Mouse (Mus musculus) kidney, embryonic 16.5 days (tissue): ENCODE data around the gene Synm. TPM values are rescaled to one million over a fixed set of nuclear protein-coding genes. Genes with fewer than 3 reads are reported as not detected.
A peak's percentile ranks its signal among the peaks of the same experiment; 100 is the strongest.

Experiments
- ATAC-seq: fragments of 200-750 bp; cut with Nextera tagmentation; 2 replicates; pipeline ENCODE4 v1.8.0; 2017; ENCODE audit warnings: moderate TSS enrichment; ENCODE audit not compliant: low FRiP score, low TSS enrichment
- H3K27ac ChIP-seq: fragments of 300-500 bp; sonication (generic); 2 replicates; pipeline ENCODE4 v1.5.1; 2014; ENCODE audit warnings: low read length
- H3K27me3 ChIP-seq: fragments of 300-500 bp; sonication (generic); 2 replicates; pipeline ENCODE4 v1.6.1; 2014; ENCODE audit warnings: low read length, control low read depth, mixed read lengths; ENCODE audit not compliant: insufficient read depth
- H3K36me3 ChIP-seq: fragments of 300-500 bp; sonication (generic); 2 replicates; pipeline ENCODE4 v1.6.1; 2014; ENCODE audit warnings: low read length, control low read depth, mixed read lengths; ENCODE audit not compliant: insufficient read depth
- H3K4me1 ChIP-seq: fragments of 300-500 bp; sonication (generic); 2 replicates; pipeline ENCODE4 v1.6.1; 2014; ENCODE audit warnings: low read length, control low read depth, mixed read lengths; ENCODE audit not compliant: insufficient read depth
- H3K4me2 ChIP-seq: fragments of 300-500 bp; sonication (generic); replicated peaks from 2 replicates; pipeline ENCODE4 v1.6.1; 2014; ENCODE audit warnings: low read depth, low read length
- H3K4me3 ChIP-seq: fragments of 300-500 bp; sonication (generic); 2 replicates; pipeline ENCODE4 v1.5.1; 2014; ENCODE audit warnings: mild to moderate bottlenecking, low read length
- H3K9ac ChIP-seq: fragments of 300-500 bp; sonication (generic); replicated peaks from 2 replicates; pipeline ENCODE4 v1.6.1; 2014; ENCODE audit warnings: low read length
- H3K9me3 ChIP-seq: fragments of 300-500 bp; sonication (generic); 2 replicates; pipeline ENCODE4 v1.6.1; 2016; ENCODE audit warnings: low read length, control low read depth
- WGBS: fragments of 180-500 bp; shearing (Covaris S2); extraction: QIAGEN DNeasy Blood & Tissue Kit; methylation state at CpG from one replicate; pipeline ENCODE4 v1.1.7; 2014; 5-methylcytosine and 5-hydroxymethylcytosine counted together
- polyA plus RNA-seq: library from polyadenylated mRNA; unstranded; fragments of >200 nt; fragmentation: Nextera tagmentation; extraction: Ambion mirVana; gene quantifications from 2 replicates; pipeline ENCODE4 v1.2.1, GENCODE M21; 2015

The Synm gene
- polyA plus RNA-seq, 1 experiment from 2014 or later, result 2.3 TPM

- H3K4me2 ChIP-seq, result no peak overlapping the region
- H3K27ac ChIP-seq, result no peak overlapping the region
- H3K9me3 ChIP-seq, result no peaks in the 10 kb centered on the region
- peaks cover 9% of the 10 kb centered on the region for H3K4me1 ChIP-seq
- no peak overlapping the region for H3K4me3 ChIP-seq
- WGBS, result 96% methylated on average over 4 of the region's 4 CpGs
- ATAC-seq, result no peak; the same call in 1 of the 2 replicates
- no peaks in the 10 kb centered on the region for H3K27me3 ChIP-seq
- no peak overlapping the region for H3K9ac ChIP-seq
- peaks cover 28% of the 10 kb centered on the region for H3K36me3 ChIP-seq
Observed at GRCm38 (mm10) chr7:67728203-67728602, 31.3 kb downstream of the Synm start.

- WGBS, result 52% methylated on average over 9 of the region's 9 CpGs
- H3K4me1 ChIP-seq, result peaks cover under 1% of the 10 kb centered on the region; the same call in 1 of the 2 replicates
- H3K4me3 ChIP-seq, result no peak overlapping the region
- no peaks in the 10 kb centered on the region for H3K9me3 ChIP-seq
- ATAC-seq, result no peak
- peaks cover 28% of the 10 kb centered on the region for H3K36me3 ChIP-seq
- no peak overlapping the region for H3K9ac ChIP-seq
- no peak overlapping the region for H3K4me2 ChIP-seq
- H3K27me3 ChIP-seq, result no peaks in the 10 kb centered on the region
- H3K27ac ChIP-seq, result no peak overlapping the region
Observed at GRCm38 (mm10) chr7:67725016-67725415, 34.5 kb downstream of the Synm start.

GRCm38 (mm10) chr7:67724536-67724935 lies 35.0 kb downstream of the Synm start:
- WGBS, result 66% methylated on average over 4 of the region's 4 CpGs

GRCm38 (mm10) chr7:67722163-67722562 lies 37.4 kb downstream of the Synm start:
- no peaks in the 10 kb centered on the region for H3K9me3 ChIP-seq
- no peaks in the 10 kb centered on the region for H3K27me3 ChIP-seq
- no peak for ATAC-seq
- WGBS, result 65% methylated on average over 2 of the region's 2 CpGs
- no peak overlapping the region for H3K27ac ChIP-seq
- H3K36me3 ChIP-seq, result peaks cover 27% of the 10 kb centered on the region
- no peak overlapping the region for H3K4me2 ChIP-seq
- no peak overlapping the region for H3K4me3 ChIP-seq
- H3K9ac ChIP-seq, result no peak overlapping the region
- H3K4me1 ChIP-seq, result no peaks in the 10 kb centered on the region

More at GRCm38 (mm10) chr7:67724536-67724935, 35.0 kb downstream of the Synm start:
- no peaks in the 10 kb centered on the region for H3K4me1 ChIP-seq
- no peak overlapping the region for H3K9ac ChIP-seq
- H3K4me2 ChIP-seq, result no peak overlapping the region
- no peaks in the 10 kb centered on the region for H3K27me3 ChIP-seq
- H3K9me3 ChIP-seq, result no peaks in the 10 kb centered on the region
- ATAC-seq, result no peak
- no peak overlapping the region for H3K4me3 ChIP-seq
- peaks cover 32% of the 10 kb centered on the region for H3K36me3 ChIP-seq
- no peak overlapping the region for H3K27ac ChIP-seq

GRCm38 (mm10) chr7:67718804-67719203 lies 40.7 kb downstream of the Synm start:
- H3K27me3 ChIP-seq, result no peaks in the 10 kb centered on the region
- no peak overlapping the region for H3K4me3 ChIP-seq
- no peak overlapping the region for H3K4me2 ChIP-seq
- no peak for ATAC-seq
- H3K9me3 ChIP-seq, result no peaks in the 10 kb centered on the region
- H3K36me3 ChIP-seq, result peaks cover 13% of the 10 kb centered on the region; the same call in 1 of the 2 replicates
- H3K9ac ChIP-seq, result no peak overlapping the region
- 72% methylated on average over 8 of the region's 8 CpGs for whole genome bisulfite sequencing
- H3K4me1 ChIP-seq, result no peaks in the 10 kb centered on the region
- H3K27ac ChIP-seq, result no peak overlapping the region

GRCm38 (mm10) chr7:67717520-67717919 lies 42.0 kb downstream of the Synm start:
- peaks cover 19% of the 10 kb centered on the region for H3K36me3 ChIP-seq
- H3K27me3 ChIP-seq, result no peaks in the 10 kb centered on the region
- H3K4me2 ChIP-seq, result no peak overlapping the region
- H3K4me1 ChIP-seq, result no peaks in the 10 kb centered on the region
- no peak for ATAC-seq
- H3K27ac ChIP-seq, result no peak overlapping the region
- no peak overlapping the region for H3K4me3 ChIP-seq
- no peak overlapping the region for H3K9ac ChIP-seq
- H3K9me3 ChIP-seq, result no peaks in the 10 kb centered on the region; the same call in 1 of the 2 replicates
- WGBS, result 95% methylated on average over 3 of the region's 3 CpGs

- Histone ChIP-seq H3K36me3 (peaks cover 23% of the 10 kb centered on the region), H3K27me3 (no peaks in the 10 kb centered on the region), H3K4me2 (no peak overlapping the region), H3K9me3 (no peaks in the 10 kb centered on the region; the same call in 1 of the 2 replicates), H3K9ac (no peak overlapping the region), H3K4me1 (no peaks in the 10 kb centered on the region), H3K27ac (no peak overlapping the region), H3K4me3 (no peak overlapping the region)
- ATAC-seq, result no peak
- WGBS, result 91% methylated on average over 10 of the region's 10 CpGs
Observed at GRCm38 (mm10) chr7:67716925-67717324, 42.6 kb downstream of the Synm start.

- 75% methylated on average over 11 of the region's 11 CpGs for WGBS
- H3K27ac ChIP-seq, result no peak overlapping the region
- peak; percentile 19; the same call in 1 of the 2 replicates for ATAC-seq
Observed at GRCm38 (mm10) chr7:67716213-67716878, 43.2 kb downstream of the Synm start.

GRCm38 (mm10) chr7:67715176-67715575 lies 44.4 kb downstream of the Synm start:
- H3K27ac ChIP-seq, result no peak overlapping the region
- H3K36me3 ChIP-seq, result peaks cover 39% of the 10 kb centered on the region
- H3K27me3 ChIP-seq, result no peaks in the 10 kb centered on the region
- WGBS, result 65% methylated on average over 7 of the region's 7 CpGs
- H3K4me2 ChIP-seq, result no peak overlapping the region
- no peak overlapping the region for H3K4me3 ChIP-seq
- no peaks in the 10 kb centered on the region; the same call in 1 of the 2 replicates for H3K9me3 ChIP-seq
- ATAC-seq, result no peak
- H3K4me1 ChIP-seq, result no peaks in the 10 kb centered on the region
- H3K9ac ChIP-seq, result no peak overlapping the region

More at GRCm38 (mm10) chr7:67716213-67716878, 43.2 kb downstream of the Synm start:
- no peak overlapping the region for H3K4me2 ChIP-seq
- H3K36me3 ChIP-seq, result peaks cover 29% of the 10 kb centered on the region
- no peaks in the 10 kb centered on the region for H3K27me3 ChIP-seq
- H3K4me3 ChIP-seq, result no peak overlapping the region
- no peaks in the 10 kb centered on the region; the same call in 1 of the 2 replicates for H3K9me3 ChIP-seq
- H3K4me1 ChIP-seq, result no peaks in the 10 kb centered on the region
- H3K9ac ChIP-seq, result no peak overlapping the region

- WGBS, result 73% methylated on average over 19 of the region's 19 CpGs
- H3K36me3 ChIP-seq, result peaks cover 45% of the 10 kb centered on the region
- H3K9me3 ChIP-seq, result no peaks in the 10 kb centered on the region; the same call in 1 of the 2 replicates
- H3K4me2 ChIP-seq, result no peak overlapping the region
- H3K27me3 ChIP-seq, result no peaks in the 10 kb centered on the region
- H3K9ac ChIP-seq, result no peak overlapping the region
- no peaks in the 10 kb centered on the region for H3K4me1 ChIP-seq
- no peak for ATAC-seq
- no peak overlapping the region for H3K27ac ChIP-seq
- H3K4me3 ChIP-seq, result no peak overlapping the region
Observed at GRCm38 (mm10) chr7:67713820-67714510, 45.6 kb downstream of the Synm start.
